Mouse (Mus musculus) testis, adult 2 months (tissue): Measurements from ENCODE around the gene 2010003K11Rik. TPM values are rescaled to one million over a fixed set of nuclear protein-coding genes. Genes with fewer than 3 reads are reported as not detected.

ENCODE experiments used
- H3K27ac ChIP-seq: fragments of 200-500 bp; 2 replicates; pipeline ENCODE4 v1.5.1; 2012; ENCODE audit warnings: low read depth, low read length; ENCODE audit not compliant: control insufficient read depth, insufficient read depth
- H3K27me3 ChIP-seq: fragments of 200-500 bp; 2 replicates; pipeline ENCODE4 v1.6.1; 2012; ENCODE audit warnings: mild to moderate bottlenecking, low read length, moderate library complexity; ENCODE audit not compliant: control insufficient read depth, insufficient read depth
- H3K36me3 ChIP-seq: fragments of 200-500 bp; 2 replicates; pipeline ENCODE4 v1.6.1; 2012; ENCODE audit warnings: mild to moderate bottlenecking, low read length; ENCODE audit not compliant: control insufficient read depth, insufficient read depth
- H3K4me1 ChIP-seq: fragments of 200-500 bp; 2 replicates; pipeline ENCODE4 v1.6.1; 2012; ENCODE audit warnings: low read length; ENCODE audit not compliant: control insufficient read depth, insufficient read depth
- H3K4me3 ChIP-seq: fragments of 200-500 bp; 2 replicates; pipeline ENCODE4 v1.5.1; 2012; ENCODE audit warnings: low read depth, mild to moderate bottlenecking, low read length, moderate library complexity, mixed read lengths; ENCODE audit not compliant: control insufficient read depth
- CTCF ChIP-seq: fragments of 200-500 bp; IDR thresholded peaks from 2 replicates; pipeline ENCODE4 v1.5.1; 2012; ENCODE audit warnings: low read depth, mild to moderate bottlenecking, inconsistent platforms, low read length, moderate library complexity; ENCODE audit not compliant: control insufficient read depth, insufficient read depth, insufficient replicate concordance
- POLR2A ChIP-seq: fragments of 200-500 bp; IDR thresholded peaks from 2 replicates; pipeline ENCODE4 v1.6.1; 2012; ENCODE audit warnings: low read depth, mild to moderate bottlenecking, inconsistent platforms, low read length, moderate library complexity; ENCODE audit not compliant: control insufficient read depth
- polyA plus RNA-seq: library from polyadenylated mRNA; depleted of rRNA; stranded (reverse); fragments of >200 nt; gene quantifications from 2 replicates; pipeline ENCODE4 v1.2.3, GENCODE M21; 2012

The 2010003K11Rik gene
- polyA plus RNA-seq, 1 experiment: 0.94 TPM

DNA sequence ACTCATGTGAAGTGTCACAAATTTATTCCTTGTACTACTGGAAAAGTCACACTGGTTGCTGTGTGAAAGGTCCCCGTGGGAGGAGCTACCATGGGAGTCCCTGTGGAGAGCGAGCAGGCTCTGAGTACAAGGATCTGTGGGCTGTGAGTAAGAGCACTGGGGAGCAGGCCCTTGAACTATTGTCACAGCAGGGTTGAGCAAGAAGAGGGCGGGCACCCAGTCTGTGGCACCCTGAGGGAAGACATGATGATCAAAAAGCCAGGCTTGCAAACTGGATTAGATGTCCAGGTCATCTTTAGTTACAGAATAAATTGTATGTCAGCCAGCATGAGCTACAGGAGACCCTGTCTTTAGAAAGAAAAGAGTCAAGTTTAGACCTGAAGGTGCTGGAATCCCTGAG is 38.2 kb upstream of the 2010003K11Rik start:
- Histone ChIP-seq H3K4me1 (no peaks in the 10 kb centered on the region), H3K27me3 (no peaks in the 10 kb centered on the region), H3K27ac (no peak overlapping the region), H3K36me3 (no peaks in the 10 kb centered on the region), H3K4me3 (no peak overlapping the region)
- no peak for TF ChIP-seq POLR2A
- TF ChIP-seq CTCF: no peak

DNA sequence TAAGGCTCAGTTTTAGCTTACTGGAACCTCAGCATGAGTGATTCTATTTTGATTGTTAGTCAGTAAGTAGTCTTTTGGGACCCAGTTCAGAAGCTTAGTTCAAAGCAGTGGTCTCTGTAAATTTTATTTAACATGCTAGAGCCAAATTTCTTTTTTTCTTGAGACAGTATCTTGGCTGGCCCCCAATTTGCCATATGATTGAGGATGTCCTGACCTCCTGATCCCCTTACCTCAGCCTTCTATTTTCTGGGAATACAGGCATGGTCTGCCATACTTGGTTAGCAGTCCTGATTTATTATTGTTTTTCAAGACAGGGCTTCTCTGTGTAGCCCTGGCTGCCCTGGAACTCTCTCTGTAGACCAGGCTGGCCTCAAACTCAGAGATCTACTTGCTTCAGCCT is 37.5 kb upstream of the 2010003K11Rik start:
- TF ChIP-seq CTCF: no peak
- TF ChIP-seq POLR2A: no peak
- no peaks in the 10 kb centered on the region for H3K4me1 ChIP-seq
- no peaks in the 10 kb centered on the region for H3K36me3 ChIP-seq
- no peak overlapping the region for H3K27ac ChIP-seq
- no peak overlapping the region for H3K4me3 ChIP-seq
- H3K27me3 ChIP-seq: no peaks in the 10 kb centered on the region

DNA sequence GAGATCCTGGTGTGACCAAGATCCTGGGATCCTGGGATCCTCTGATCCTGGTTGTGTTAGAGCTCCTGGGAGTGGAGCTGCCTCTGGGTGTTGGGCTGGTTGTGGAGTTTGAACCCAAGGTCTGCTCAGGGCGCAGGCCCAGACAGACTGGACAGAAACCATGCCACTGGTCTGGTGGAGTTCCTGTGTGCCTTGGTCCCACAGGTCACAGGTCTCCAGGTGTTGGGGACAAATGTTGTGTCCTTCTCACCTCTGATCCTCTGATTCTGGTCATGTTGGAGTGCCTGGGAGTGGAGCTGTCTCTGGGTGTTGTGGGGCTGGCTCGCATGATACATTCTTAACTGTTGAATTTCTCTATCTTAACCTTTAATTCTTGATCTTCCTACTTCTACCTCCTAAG is 36.3 kb upstream of the 2010003K11Rik start:
- Histone ChIP-seq H3K36me3 (no peaks in the 10 kb centered on the region), H3K27ac (no peak overlapping the region), H3K27me3 (no peaks in the 10 kb centered on the region), H3K4me1 (no peaks in the 10 kb centered on the region), H3K4me3 (no peak overlapping the region)
- TF ChIP-seq CTCF: no peak
- TF ChIP-seq POLR2A: no peak

DNA sequence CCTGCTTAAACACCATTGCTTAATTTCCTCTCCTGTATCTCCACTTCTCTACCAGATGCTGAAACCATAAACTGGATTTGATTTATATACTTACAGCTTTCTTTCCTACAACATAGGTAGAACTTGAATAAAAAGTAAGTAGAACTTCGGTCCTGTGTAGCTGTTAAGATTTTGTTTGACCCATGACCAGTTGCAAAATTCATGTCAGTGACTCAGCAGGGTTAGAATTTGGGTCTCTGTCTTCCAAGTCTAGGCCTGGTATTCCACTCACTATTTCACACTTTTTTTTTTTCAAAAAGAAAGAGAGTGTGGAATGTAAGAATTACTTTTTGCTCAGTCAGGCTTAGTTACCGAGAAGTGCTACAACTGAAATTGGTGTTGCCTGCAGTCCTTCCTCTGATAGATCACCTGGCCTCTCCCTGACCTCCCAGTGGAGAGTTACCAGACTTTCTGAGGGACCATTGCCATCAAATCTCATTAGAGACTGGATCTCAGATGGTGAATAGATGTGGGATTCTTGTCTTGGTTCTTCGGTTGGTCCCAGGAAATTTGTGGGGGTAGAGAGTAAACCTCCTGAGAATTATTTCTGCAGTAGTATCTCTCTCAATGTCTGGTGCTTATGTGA is 23.2 kb upstream of the 2010003K11Rik start:
- Histone ChIP-seq H3K4me1 (no peaks in the 10 kb centered on the region), H3K27me3 (no peaks in the 10 kb centered on the region), H3K27ac (no peak overlapping the region), H3K4me3 (no peak overlapping the region), H3K36me3 (no peaks in the 10 kb centered on the region)
- TF ChIP-seq POLR2A (no peak), CTCF (no peak)

DNA sequence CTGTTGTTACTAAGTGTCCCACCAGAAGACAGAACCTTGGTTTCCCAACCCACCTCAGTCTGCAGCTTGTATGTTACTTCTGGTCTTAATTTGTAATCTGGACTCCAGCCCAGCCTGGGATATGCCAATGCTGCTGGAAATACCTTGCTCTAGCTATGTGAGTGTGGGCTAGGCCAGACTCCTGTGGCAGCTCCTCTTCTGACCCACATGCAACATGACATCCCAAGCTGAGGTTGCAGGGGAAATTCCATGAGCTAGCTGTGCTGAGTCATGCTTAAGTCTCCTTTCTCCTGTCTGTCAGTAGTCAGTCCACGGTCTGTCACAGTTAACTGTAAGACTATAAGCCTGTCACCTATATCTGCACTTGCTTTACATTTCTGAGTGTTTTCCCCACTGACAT is 19.1 kb upstream of the 2010003K11Rik start:
- no peaks in the 10 kb centered on the region for H3K36me3 ChIP-seq
- H3K27me3 ChIP-seq: no peaks in the 10 kb centered on the region
- TF ChIP-seq CTCF: no peak
- TF ChIP-seq POLR2A: no peak
- H3K4me1 ChIP-seq: no peaks in the 10 kb centered on the region; the same call in 1 of the 2 replicates
- H3K27ac ChIP-seq: no peak overlapping the region
- no peak overlapping the region for H3K4me3 ChIP-seq

DNA sequence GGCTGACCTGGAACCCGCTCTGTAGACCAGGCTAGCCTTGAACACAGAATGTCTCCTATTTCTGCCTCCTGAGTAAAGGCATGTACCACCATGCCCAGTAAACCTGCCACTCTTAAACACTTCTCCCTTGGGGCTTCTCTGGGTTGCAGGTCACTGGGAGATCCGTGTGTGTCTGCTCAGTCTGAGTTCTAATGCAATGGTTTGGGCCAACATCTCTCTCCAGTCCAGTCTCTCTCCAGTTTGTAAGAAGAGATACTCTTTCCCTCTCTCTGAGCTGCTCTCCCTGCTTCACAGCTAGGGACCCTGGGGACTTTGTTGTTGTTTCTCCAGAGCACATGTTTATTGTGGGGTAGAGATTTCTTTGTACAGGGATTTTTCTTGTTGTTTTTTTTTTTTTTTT is 17.9 kb upstream of the 2010003K11Rik start:
- Histone ChIP-seq H3K4me1 (no peaks in the 10 kb centered on the region; the same call in 1 of the 2 replicates), H3K4me3 (no peak overlapping the region), H3K27me3 (no peaks in the 10 kb centered on the region), H3K27ac (no peak overlapping the region), H3K36me3 (no peaks in the 10 kb centered on the region)
- TF ChIP-seq POLR2A: no peak
- TF ChIP-seq CTCF: no peak

DNA sequence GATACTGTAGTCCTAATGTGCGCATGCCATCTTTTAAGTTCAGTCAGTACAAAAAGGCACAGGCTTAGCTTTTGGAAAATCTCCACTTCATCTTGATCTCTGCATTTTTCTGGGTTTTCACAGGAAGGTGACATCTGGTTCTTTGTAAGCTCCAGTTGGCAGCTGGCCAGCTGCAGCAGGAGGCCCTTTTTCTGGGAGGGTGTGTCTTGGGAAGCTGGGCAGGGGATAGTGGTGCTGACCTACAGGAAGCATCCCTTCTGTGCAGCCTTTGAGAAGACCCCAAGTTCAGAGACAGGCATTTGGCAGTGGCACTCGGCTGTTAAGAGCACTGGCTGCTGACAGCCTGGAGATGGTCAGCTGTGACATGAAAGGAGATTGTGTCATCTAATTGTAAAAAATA is 17.4 kb upstream of the 2010003K11Rik start:
- H3K4me3 ChIP-seq: no peak overlapping the region
- no peaks in the 10 kb centered on the region for H3K27me3 ChIP-seq
- no peaks in the 10 kb centered on the region for H3K36me3 ChIP-seq
- peaks cover 4% of the 10 kb centered on the region for H3K4me1 ChIP-seq
- TF ChIP-seq CTCF: no peak
- H3K27ac ChIP-seq: no peak overlapping the region
